ENCODE assay signal across 8 mouse cellular contexts in genomic region chr9:57998032-57998659, GRCm38 (mm10). TPM values are rescaled to one million over a fixed set of nuclear protein-coding genes. Genes with fewer than 3 reads are reported as not detected.
A peak's percentile ranks its signal among the peaks of the same experiment; 100 is the strongest.
DNase-seq lines count a peak whose midpoint lies in the region; ATAC-seq and TF ChIP-seq lines count a peak whose summit lies in the region.

No protein-coding gene starts in this region.

- no peak for TF ChIP-seq EP300 in MEL (IDR thresholded peaks at IDR 0.05; ENCODE audit: low read depth in 1 of 2, low read length in 2 of 2)

- TF ChIP-seq CTCF in MEL (IDR thresholded peaks at IDR 0.05 in 2 of 3, conservative IDR thresholded peaks at IDR 0.05 in 1 of 3; ENCODE audit: control insufficient read depth in 1 of 3, insufficient read depth in 1 of 3, low read depth in 2 of 3, low read length in 3 of 3, poor library complexity in 1 of 3, severe bottlenecking in 1 of 3), result peak; percentile 56 to 93 (median 69)

- peak overlapping the region; percentile 64 for H3K4me2 ChIP-seq in forebrain, embryonic 12.5 days
- peak overlapping the region; percentile 61 for H3K4me2 ChIP-seq in hindbrain, embryonic 14.5 days (replicated peaks)

- peaks cover 7 to 10% of the 10 kb centered on the region in 2 experiments for H3K27me3 ChIP-seq in MEL (ENCODE audit: control insufficient read depth in 1 of 2, insufficient read depth in 2 of 2, low read length in 2 of 2)
- peaks cover 44% of the 10 kb centered on the region for H3K27me3 ChIP-seq in forebrain, embryonic 12.5 days
- peaks cover 15% of the 10 kb centered on the region for H3K27me3 ChIP-seq in hindbrain, embryonic 14.5 days (ENCODE audit: control insufficient read depth, insufficient read depth, low read length)

- DNase-seq in MEL (ENCODE audit: low read depth, low spot score), result peak; percentile 73
- peak; percentile 40 for DNase-seq in c-Kit-positive CD71-positive TER-119-negative erythroid progenitor cells, embryonic 14.5 days (ENCODE audit: low read depth)
- DNase-seq in hindbrain, embryonic 14.5 days (ENCODE audit: low spot score), result peak; percentile 93
- peak; percentile 63 for DNase-seq in left cerebral cortex, adult 11 months (ENCODE audit: low spot score)
- peak; percentile 76 for DNase-seq in lung, postnatal 25 days (ENCODE audit: low spot score)
- DNase-seq in right cerebral cortex, adult 18-20 months, result peak; percentile 58
- no peak for DNase-seq in gastrocnemius, postnatal 36 days

- peak; percentile 88 for ATAC-seq in forebrain, embryonic 12.5 days (ENCODE audit: low FRiP score)
- peak; percentile 90 for ATAC-seq in hindbrain, embryonic 14.5 days (ENCODE audit: low FRiP score)

- under 1% methylated on average over 20 of the region's 20 CpGs for WGBS in forebrain, embryonic 12.5 days
- 2% methylated on average over 20 of the region's 20 CpGs for WGBS in hindbrain, embryonic 14.5 days

- H3K36me3 ChIP-seq in MEL (ENCODE audit: control insufficient read depth in 1 of 2, insufficient read depth in 2 of 2, low read length in 2 of 2), result no peaks in the 10 kb centered on the region; a peak in 1 of 4 replicates
- no peaks in the 10 kb centered on the region for H3K36me3 ChIP-seq in forebrain, embryonic 12.5 days (replicated peaks)
- H3K36me3 ChIP-seq in hindbrain, embryonic 14.5 days (replicated peaks; ENCODE audit: control insufficient read depth, insufficient read depth), result no peaks in the 10 kb centered on the region

- TF ChIP-seq POLR2A in MEL (IDR thresholded peaks at IDR 0.05; ENCODE audit: control insufficient read depth in 1 of 2, insufficient read depth in 1 of 2, low read depth in 1 of 2, low read length in 2 of 2, poor library complexity in 1 of 2), result no peak

- intact Hi-C loops in gastrocnemius, postnatal 36 days (cut with DNase I), result loop anchor here (10.0 kb wide), 1 partner anchor 233 kb away; the partner anchor contains the start of gene Clk3

- H3K4me3 ChIP-seq in MEL (ENCODE audit: control insufficient read depth in 1 of 2, insufficient read depth in 1 of 2, low read depth in 2 of 2, low read length in 2 of 2), result peak overlapping the region; percentile 39 to 44
- peak overlapping the region; percentile 27 for H3K4me3 ChIP-seq in forebrain, embryonic 12.5 days (replicated peaks)
- H3K4me3 ChIP-seq in hindbrain, embryonic 14.5 days (replicated peaks; ENCODE audit: low read length), result peak overlapping the region; percentile 25

- no peak overlapping the region for H3K27ac ChIP-seq in MEL (ENCODE audit: control insufficient read depth, low read depth, low read length)
- no peak overlapping the region for H3K27ac ChIP-seq in forebrain, embryonic 12.5 days
- no peak overlapping the region; the same call in 1 of the 2 replicates for H3K27ac ChIP-seq in hindbrain, embryonic 14.5 days

- peak; percentile 95 for TF ChIP-seq RAD21 in MEL (IDR thresholded peaks at IDR 0.05; ENCODE audit: low read depth, low read length)

- no peaks in the 10 kb centered on the region for H3K79me2 ChIP-seq in MEL (ENCODE audit: control insufficient read depth, insufficient read depth, low read length, poor library complexity)

- peaks cover 0 to 4% of the 10 kb centered on the region in 2 experiments; a peak in 1 of 4 replicates for H3K4me1 ChIP-seq in MEL (ENCODE audit: control insufficient read depth in 1 of 2, insufficient read depth in 2 of 2, low read length in 2 of 2)
- H3K4me1 ChIP-seq in forebrain, embryonic 12.5 days, result peaks cover 12% of the 10 kb centered on the region
- peaks cover 11% of the 10 kb centered on the region for H3K4me1 ChIP-seq in hindbrain, embryonic 14.5 days (replicated peaks; ENCODE audit: control insufficient read depth, insufficient read depth, low read length)

- H3K9ac ChIP-seq in MEL (ENCODE audit: control insufficient read depth, low read depth, low read length, poor library complexity, severe bottlenecking), result peak overlapping the region; percentile 27; the same call in 1 of the 2 replicates
- peak overlapping the region; percentile 30 for H3K9ac ChIP-seq in forebrain, embryonic 12.5 days
- peak overlapping the region; percentile 41 for H3K9ac ChIP-seq in hindbrain, embryonic 14.5 days

- no peaks in the 10 kb centered on the region for H3K9me3 ChIP-seq in MEL (replicated peaks; ENCODE audit: insufficient read depth, low read length)
- no peaks in the 10 kb centered on the region for H3K9me3 ChIP-seq in forebrain, embryonic 12.5 days
- H3K9me3 ChIP-seq in hindbrain, embryonic 14.5 days (ENCODE audit: control insufficient read depth, low read length), result no peaks in the 10 kb centered on the region

TF ChIP-seq in MEL, 35 proteins besides CTCF, POLR2A, EP300 and RAD21:
- TF ChIP-seq SIN3A (IDR thresholded peaks at IDR 0.05; ENCODE audit: low read length), result peak; percentile 50; the same call in 1 of the 2 replicates
- 0 out of 2 replicates have a peak, but pooled peaks have one; percentile 25 for TF ChIP-seq ZNF384 (IDR thresholded peaks at IDR 0.05; ENCODE audit: low read depth, low read length)
- TF ChIP-seq ZC3H11A (IDR thresholded peaks at IDR 0.05; ENCODE audit: low read depth, low read length), result peak; percentile 83
- no peak for TF ChIP-seq TBP (IDR thresholded peaks at IDR 0.05; ENCODE audit: low read depth, low read length)
- no peak for TF ChIP-seq HCFC1 (IDR thresholded peaks at IDR 0.05; ENCODE audit: low read depth, low read length)
- TF ChIP-seq SMC3 (IDR thresholded peaks at IDR 0.05; ENCODE audit: low read depth, low read length), result peak; percentile 82
- TF ChIP-seq POLR2AphosphoS5 (IDR thresholded peaks at IDR 0.05; ENCODE audit: borderline replicate concordance, low read depth, low read length), result no peak
TF ChIP-seq in MEL: peak in this region for 4.

RNA-seq across cellular contexts. Expression of gene Cyp11a1, which starts 8.1 kb away (rescaled TPM):
- not detected in 2 replicates for total RNA-seq in MEL (2012; rRNA removed)
- polyA plus RNA-seq in MEL (2012; ENCODE audit: insufficient read depth in 1 of 2, insufficient read length in 2 of 2, low read depth in 1 of 2, low replicate concordance in 2 of 2, missing spikeins in 1 of 2), result not detected
- 0.19 and 0.45 TPM in 2 replicates for polyA plus RNA-seq in forebrain, embryonic 12.5 days (2016; fragmentation: Nextera tagmentation; extraction: Ambion mirVana)
- polyA plus RNA-seq in hindbrain, embryonic 14.5 days (2014; fragmentation: Nextera tagmentation; extraction: Ambion mirVana), result 0.39 and 1.5 TPM in 2 replicates
- total RNA-seq in gastrocnemius, postnatal 36 days (2021), result not detected

RNA-seq across cellular contexts. Expression of gene Sema7a, which starts 58.2 kb away (rescaled TPM):
- total RNA-seq in MEL (2012; rRNA removed), result not detected in 2 replicates
- under 1 TPM in 1 of 2 experiments, not detected in 1; 0.03 TPM for polyA plus RNA-seq in MEL (2012; ENCODE audit: insufficient read depth in 1 of 2, insufficient read length in 2 of 2, low read depth in 1 of 2, low replicate concordance in 2 of 2, missing spikeins in 1 of 2)
- 0.43 and 1.4 TPM in 2 replicates for polyA plus RNA-seq in forebrain, embryonic 12.5 days (2016; fragmentation: Nextera tagmentation; extraction: Ambion mirVana)
- 6.3 and 7.3 TPM in 2 replicates for polyA plus RNA-seq in hindbrain, embryonic 14.5 days (2014; fragmentation: Nextera tagmentation; extraction: Ambion mirVana)
- total RNA-seq in gastrocnemius, postnatal 36 days (2021), result 10 to 100 TPM in 1 of 2 experiments, 1 to 10 TPM in 1; 7.9 to 12.5 TPM

Comparison
In these comparisons a context has a peak if more than half of its experiments do, and no peak if none do; other contexts are left out.
1. DNase-seq: peak in MEL (single experiment), c-Kit-positive CD71-positive TER-119-negative erythroid progenitor cells, embryonic 14.5 days (single experiment), hindbrain, embryonic 14.5 days (single experiment), left cerebral cortex, adult 11 months (single experiment), lung, postnatal 25 days (single experiment) and right cerebral cortex, adult 18-20 months (single experiment); none in gastrocnemius, postnatal 36 days (0 of 2).
2. Peak in every context shown above with its lines, with median percentiles within 50 percentile points of each other: H3K4me3 ChIP-seq and H3K9ac ChIP-seq.